ENCODE assay signal across 21 mouse cellular contexts in the genomic region with DNA sequence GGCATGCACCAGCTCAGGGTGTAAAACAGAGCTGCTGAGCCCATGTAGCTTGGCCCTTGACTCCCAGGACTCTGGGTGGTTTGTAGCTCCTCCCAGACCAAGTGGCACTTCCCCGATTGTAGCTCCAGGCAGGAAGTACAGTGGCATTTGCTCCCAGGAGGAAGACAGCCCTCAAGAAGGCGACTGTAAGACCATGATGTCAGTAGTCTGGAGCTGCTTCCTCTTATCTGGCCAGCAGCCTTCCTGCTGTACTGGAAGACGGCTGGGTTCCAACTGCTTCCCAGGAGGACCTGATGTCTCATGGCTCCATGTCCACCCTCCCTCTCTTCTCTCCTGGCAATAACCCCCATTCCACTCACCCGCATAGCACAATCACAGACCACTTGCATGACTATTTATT.
DNase-seq lines count a peak whose midpoint lies in the region; ATAC-seq and TF ChIP-seq lines count a peak whose summit lies in the region.
"Had no signal": no experiment of that assay in that cellular context is flagged by ENCODE, and none has a peak within 500 bp of the region (broad histone marks: within the 10 kb centered on the region; RNA-seq: fewer than 3 reads in every experiment).

No protein-coding gene starts in this region.

- WGBS in lung, postnatal 0 days = 40% methylated on average over 4 of the region's 4 CpGs
- WGBS in lung, adult 2 months = 25% methylated on average over 4 of the region's 4 CpGs
- WGBS in heart, postnatal 0 days = 43% methylated on average over 4 of the region's 4 CpGs

- intact Hi-C loops in left cerebral cortex, postnatal 14 days (cut with DNase I) = no loop called here

- H3K27ac ChIP-seq in lung, postnatal 0 days (ENCODE audit: low read length) = no peak overlapping the region
- no peak overlapping the region for H3K27ac ChIP-seq in heart, postnatal 0 days (ENCODE audit: low read depth)
- H3K27ac ChIP-seq: forebrain, embryonic 10.5 days; heart, embryonic 15.5 days; hindbrain, embryonic 14.5 days; midbrain, embryonic 15.5 days; stomach, embryonic 15.5 days had no signal

- H3K9ac ChIP-seq in lung, postnatal 0 days (replicated peaks; ENCODE audit: low read depth) = no peak overlapping the region
- no peak overlapping the region for H3K9ac ChIP-seq in heart, postnatal 0 days (replicated peaks; ENCODE audit: low read depth, low read length)
- H3K9ac ChIP-seq: heart, embryonic 15.5 days; hindbrain, embryonic 14.5 days; midbrain, embryonic 15.5 days; stomach, embryonic 15.5 days had no signal

- H3K27me3 ChIP-seq in lung, postnatal 0 days (replicated peaks; ENCODE audit: insufficient read depth, low read length) = no peaks in the 10 kb centered on the region
- H3K27me3 ChIP-seq in heart, postnatal 0 days (ENCODE audit: control insufficient read depth, insufficient read depth, low read length) = no peaks in the 10 kb centered on the region
- H3K27me3 ChIP-seq: heart, embryonic 15.5 days; midbrain, embryonic 15.5 days; stomach, embryonic 15.5 days had no signal

- no peaks in the 10 kb centered on the region for H3K9me3 ChIP-seq in lung, postnatal 0 days (ENCODE audit: low read length)
- H3K9me3 ChIP-seq in heart, postnatal 0 days (replicated peaks; ENCODE audit: control insufficient read depth, low read length) = no peaks in the 10 kb centered on the region
- H3K9me3 ChIP-seq: forebrain, embryonic 10.5 days; heart, embryonic 15.5 days; midbrain, embryonic 15.5 days; stomach, embryonic 15.5 days had no signal

- no peaks in the 10 kb centered on the region for H3K36me3 ChIP-seq in lung, postnatal 0 days (ENCODE audit: insufficient read depth, low read length)
- no peaks in the 10 kb centered on the region for H3K36me3 ChIP-seq in heart, postnatal 0 days (replicated peaks; ENCODE audit: control insufficient read depth, insufficient read depth, low read length)
- H3K36me3 ChIP-seq: forebrain, embryonic 10.5 days; heart, embryonic 15.5 days; midbrain, embryonic 15.5 days; stomach, embryonic 15.5 days had no signal

- no peak for TF ChIP-seq EP300 in lung, postnatal 0 days (IDR thresholded peaks at IDR 0.05)
- TF ChIP-seq EP300 in heart, postnatal 0 days (IDR thresholded peaks at IDR 0.05; ENCODE audit: low read depth) = no peak

- peak; percentile 19 for DNase-seq in lung, postnatal 0 days (ENCODE audit: low spot score)
- no peak for DNase-seq in lung, adult 2 months
- peak; percentile 9 for DNase-seq in heart, postnatal 0 days (ENCODE audit: low spot score)
- DNase-seq in kidney, postnatal 36 days = no peak
- DNase-seq in left cerebral cortex, postnatal 14 days (ENCODE audit: low spot score in 2 of 2) = no peak
- DNase-seq: adrenal gland, adult 2 months; cerebellum, adult 11 months; cerebellum, postnatal 14 days; gastrocnemius, postnatal 10 days; kidney, adult 9 months; liver; right cerebral cortex, postnatal 25 days; thymus, adult 18-20 months had no signal

- no peak for TF ChIP-seq POLR2A in lung, adult 2 months (IDR thresholded peaks at IDR 0.05; ENCODE audit: borderline replicate concordance, extremely low read depth, low read depth, low read length)

- no peak overlapping the region for H3K4me3 ChIP-seq in lung, postnatal 0 days (ENCODE audit: low read depth, low read length)
- no peak overlapping the region for H3K4me3 ChIP-seq in lung, adult 2 months (replicated peaks; ENCODE audit: extremely low read depth, low read depth, low read length)
- no peak overlapping the region for H3K4me3 ChIP-seq in heart, postnatal 0 days (ENCODE audit: low read depth, low read length)
- H3K4me3 ChIP-seq: forebrain, embryonic 10.5 days; heart, embryonic 15.5 days; midbrain, embryonic 15.5 days; stomach, embryonic 15.5 days had no signal

- H3K4me1 ChIP-seq in lung, postnatal 0 days (ENCODE audit: insufficient read depth, low read depth, low read length) = no peaks in the 10 kb centered on the region
- H3K4me1 ChIP-seq in lung, adult 2 months (ENCODE audit: control insufficient read depth, insufficient read depth, low read length) = no peaks in the 10 kb centered on the region
- 0 out of 2 replicates have a peak, but pooled peaks cover 6% of the 10 kb centered on the region for H3K4me1 ChIP-seq in heart, postnatal 0 days (ENCODE audit: control insufficient read depth, insufficient read depth)
- H3K4me1 ChIP-seq: forebrain, embryonic 10.5 days; midbrain, embryonic 15.5 days; stomach, embryonic 15.5 days had no signal

- H3K4me2 ChIP-seq in lung, postnatal 0 days (replicated peaks; ENCODE audit: low read depth, low read length) = no peak overlapping the region
- H3K4me2 ChIP-seq in heart, postnatal 0 days (ENCODE audit: low read depth, low read length) = no peak overlapping the region
- H3K4me2 ChIP-seq: heart, embryonic 15.5 days; hindbrain, embryonic 14.5 days; midbrain, embryonic 15.5 days; stomach, embryonic 15.5 days had no signal

- no peak for TF ChIP-seq CTCF in lung, postnatal 0 days (IDR thresholded peaks at IDR 0.05)
- TF ChIP-seq CTCF in lung, adult 2 months (IDR thresholded peaks at IDR 0.05; ENCODE audit: insufficient read depth, low read length) = no peak
- TF ChIP-seq CTCF in heart, postnatal 0 days (IDR thresholded peaks at IDR 0.05; ENCODE audit: low read depth) = no peak

- ATAC-seq in lung, postnatal 0 days = peak; percentile 29; the same call in 1 of the 2 replicates
- ATAC-seq in common myeloid progenitor, adult 5-6 weeks (replicated peaks; ENCODE audit: low read depth, poor library complexity, severe bottlenecking) = peak; percentile 76
- no peak for ATAC-seq in heart, postnatal 0 days (ENCODE audit: insufficient read depth, low read depth)
- peak; percentile 38; the same call in 1 of the 2 replicates for ATAC-seq in megakaryocyte, adult 5-6 weeks (ENCODE audit: poor library complexity, severe bottlenecking)
- ATAC-seq in monocyte, adult 5-6 weeks (replicated peaks; ENCODE audit: insufficient number of reproducible peaks, low FRiP score, low TSS enrichment, poor library complexity, severe bottlenecking) = no peak
- ATAC-seq: midbrain, embryonic 15.5 days had no signal

Comparison
In these comparisons a context has a peak if more than half of its experiments do, and no peak if none do; other contexts are left out.
1. DNase-seq: peak in lung, postnatal 0 days (single experiment) and heart, postnatal 0 days (single experiment); none in lung, adult 2 months (single experiment), kidney, postnatal 36 days (0 of 2) and left cerebral cortex, postnatal 14 days (0 of 2).
2. ATAC-seq: peak in lung, postnatal 0 days (single experiment), common myeloid progenitor, adult 5-6 weeks (single experiment) and megakaryocyte, adult 5-6 weeks (single experiment); none in heart, postnatal 0 days (single experiment) and monocyte, adult 5-6 weeks (single experiment).